Mouse (Mus musculus) megakaryocyte, embryonic 14.5 days (primary cell): Measurements from ENCODE around the gene Gngt2. TPM values are rescaled to one million over a fixed set of nuclear protein-coding genes. Genes with fewer than 3 reads are reported as not detected.

ENCODE experiments used
- H3K27me3 ChIP-seq: replicated peaks from 2 replicates; pipeline ENCODE3; 2012; ENCODE audit warnings: inconsistent platforms
- H3K36me3 ChIP-seq: replicated peaks from 2 replicates; pipeline ENCODE3; 2012; ENCODE audit warnings: low read length, inconsistent platforms, mixed read lengths
- H3K4me1 ChIP-seq: 2 replicates; pipeline ENCODE4 v1.6.1; 2012; ENCODE audit warnings: inconsistent platforms
- H3K4me3 ChIP-seq: replicated peaks from 2 replicates; pipeline ENCODE3; 2012; ENCODE audit warnings: moderate library complexity, mild to moderate bottlenecking, inconsistent platforms
- H3K9me3 ChIP-seq: 2 replicates; pipeline ENCODE4 v1.6.1; 2012; ENCODE audit warnings: inconsistent platforms
- FLI1 ChIP-seq: IDR thresholded peaks from 2 replicates; pipeline ENCODE4 v1.6.1; 2012; ENCODE audit warnings: low read length, inconsistent platforms, mixed read lengths
- GATA1 ChIP-seq: IDR thresholded peaks from 3 replicates; pipeline ENCODE4 v1.6.1; 2012; ENCODE audit warnings: mixed read lengths, low read length, inconsistent platforms, borderline replicate concordance
- polyA plus RNA-seq: library from polyadenylated mRNA; stranded (reverse); fragments of >175 nt; gene quantifications from 2 replicates; pipeline ENCODE4 v1.2.3, GENCODE M21; 2012; ENCODE audit warnings: low replicate concordance; ENCODE audit not compliant: insufficient read depth

Gene Gngt2
- polyA plus RNA-seq, 1 experiment, result 30.7 TPM

GRCm38 (mm10) chr11:95836433-95836832, 583 bp upstream of the Gngt2 start:
- peaks cover under 1% of the 10 kb centered on the region; the same call in 1 of the 2 replicates for H3K9me3 ChIP-seq
- TF ChIP-seq FLI1, result no peak
- no peak for TF ChIP-seq GATA1
- H3K27me3 ChIP-seq, result peaks cover 70% of the 10 kb centered on the region
- H3K4me1 ChIP-seq, result peaks cover 83% of the 10 kb centered on the region
- H3K36me3 ChIP-seq, result peaks cover 29% of the 10 kb centered on the region
- no peak overlapping the region for H3K4me3 ChIP-seq

- peaks cover 11% of the 10 kb centered on the region for H3K36me3 ChIP-seq
- no peaks in the 10 kb centered on the region for H3K9me3 ChIP-seq
- peak overlapping the region; percentile 70 for H3K4me3 ChIP-seq
- peaks cover 68% of the 10 kb centered on the region for H3K27me3 ChIP-seq
- TF ChIP-seq FLI1 (no peak), GATA1 (no peak)
- H3K4me1 ChIP-seq, result peaks cover 97% of the 10 kb centered on the region
Measured at GRCm38 (mm10) chr11:95838598-95838997, 1.6 kb downstream of the Gngt2 start.

- Histone ChIP-seq H3K27me3 (peaks cover 65% of the 10 kb centered on the region), H3K9me3 (no peaks in the 10 kb centered on the region), H3K36me3 (peaks cover 10% of the 10 kb centered on the region), H3K4me1 (peaks cover 96% of the 10 kb centered on the region), H3K4me3 (no peak overlapping the region)
- TF ChIP-seq GATA1 (no peak), FLI1 (no peak)
Measured at GRCm38 (mm10) chr11:95838999-95839868, 2.2 kb downstream of the Gngt2 start.

- TF ChIP-seq GATA1 (no peak), FLI1 (no peak)
- Histone ChIP-seq H3K36me3 (peaks cover 13% of the 10 kb centered on the region), H3K4me1 (peaks cover 95% of the 10 kb centered on the region)
Measured at GRCm38 (mm10) chr11:95840694-95841497, 3.9 kb downstream of the Gngt2 start.

GRCm38 (mm10) chr11:95841498-95841830, 4.4 kb downstream of the Gngt2 start:
- H3K36me3 ChIP-seq, result peaks cover 13% of the 10 kb centered on the region

More at GRCm38 (mm10) chr11:95840694-95841497, 3.9 kb downstream of the Gngt2 start:
- no peaks in the 10 kb centered on the region for H3K9me3 ChIP-seq
- peaks cover 63% of the 10 kb centered on the region for H3K27me3 ChIP-seq
- H3K4me3 ChIP-seq, result peak overlapping the region; percentile 91

GRCm38 (mm10) chr11:95842074-95842681, 5.2 kb downstream of the Gngt2 start, which contains the start of gene Abi3:
TSS of gene Abi3 (minus strand) at chr11:95842476.
- Histone ChIP-seq H3K9me3 (no peaks in the 10 kb centered on the region), H3K4me3 (peak within 1 kb of the TSS; percentile 91), H3K4me1 (peaks cover 85% of the 10 kb centered on the region), H3K36me3 (peaks cover 8% of the 10 kb centered on the region), H3K27me3 (peaks cover 52% of the 10 kb centered on the region)
- TF ChIP-seq FLI1 (no peak), GATA1 (no peak)

More at GRCm38 (mm10) chr11:95841498-95841830, 4.4 kb downstream of the Gngt2 start:
- Histone ChIP-seq H3K4me1 (peaks cover 92% of the 10 kb centered on the region), H3K9me3 (no peaks in the 10 kb centered on the region), H3K27me3 (peaks cover 58% of the 10 kb centered on the region), H3K4me3 (peak overlapping the region; percentile 91)
- TF ChIP-seq FLI1 (no peak), GATA1 (no peak)

GRCm38 (mm10) chr11:95842953-95843352, 5.9 kb downstream of the Gngt2 start:
- TF ChIP-seq GATA1, result no peak
- no peak for TF ChIP-seq FLI1
- Histone ChIP-seq H3K4me1 (peaks cover 78% of the 10 kb centered on the region), H3K36me3 (peaks cover 6% of the 10 kb centered on the region), H3K9me3 (peaks cover 3% of the 10 kb centered on the region; the same call in 1 of the 2 replicates), H3K4me3 (peak overlapping the region; percentile 91), H3K27me3 (peaks cover 48% of the 10 kb centered on the region)

GRCm38 (mm10) chr11:95843421-95843950, 6.5 kb downstream of the Gngt2 start:
- peaks cover 43% of the 10 kb centered on the region for H3K27me3 ChIP-seq
- peaks cover 5% of the 10 kb centered on the region; the same call in 1 of the 2 replicates for H3K9me3 ChIP-seq
- peaks cover 73% of the 10 kb centered on the region for H3K4me1 ChIP-seq
- H3K36me3 ChIP-seq, result peaks cover 6% of the 10 kb centered on the region
- H3K4me3 ChIP-seq, result peak overlapping the region; percentile 91
- TF ChIP-seq GATA1 (no peak), FLI1 (no peak)

- Histone ChIP-seq H3K27me3 (peaks cover 41% of the 10 kb centered on the region), H3K9me3 (peaks cover 5% of the 10 kb centered on the region; the same call in 1 of the 2 replicates), H3K4me1 (peaks cover 61% of the 10 kb centered on the region), H3K4me3 (no peak overlapping the region), H3K36me3 (peaks cover 4% of the 10 kb centered on the region)
- TF ChIP-seq FLI1 (no peak), GATA1 (no peak)
Measured at GRCm38 (mm10) chr11:95844935-95845334, 7.9 kb downstream of the Gngt2 start.
